Mouse (Mus musculus): ENCODE data around the gene Hdac9.
"Not testable (repeated sequence)": the region's sequence is repeated elsewhere in the genome, so short reads cannot be mapped to it uniquely, and the experiment has no call there.

The Hdac9 gene

DNA sequence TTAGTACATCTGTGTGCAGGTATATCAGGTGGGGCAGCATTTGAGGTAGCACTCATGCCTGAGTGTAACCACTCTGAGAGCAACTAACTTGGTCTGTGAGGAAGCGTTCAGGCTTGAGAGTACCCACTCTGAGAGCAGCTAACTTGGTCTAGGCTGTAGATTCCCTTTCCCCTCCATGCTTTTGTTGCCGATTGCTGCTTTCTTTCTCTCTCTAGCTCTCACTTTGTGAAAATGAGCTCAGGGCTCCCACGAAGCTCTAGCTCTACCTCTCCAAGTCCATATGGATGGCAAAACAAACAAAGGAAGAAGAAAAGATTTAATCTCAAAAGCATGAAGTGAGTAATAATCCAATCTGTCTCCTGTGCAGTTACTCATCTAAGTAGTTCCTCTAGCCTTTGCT, 421.0 kb downstream of the Hdac9 start:
- ATAC-seq (ENCODE audit: low TSS enrichment) = peak; percentile 80

DNA sequence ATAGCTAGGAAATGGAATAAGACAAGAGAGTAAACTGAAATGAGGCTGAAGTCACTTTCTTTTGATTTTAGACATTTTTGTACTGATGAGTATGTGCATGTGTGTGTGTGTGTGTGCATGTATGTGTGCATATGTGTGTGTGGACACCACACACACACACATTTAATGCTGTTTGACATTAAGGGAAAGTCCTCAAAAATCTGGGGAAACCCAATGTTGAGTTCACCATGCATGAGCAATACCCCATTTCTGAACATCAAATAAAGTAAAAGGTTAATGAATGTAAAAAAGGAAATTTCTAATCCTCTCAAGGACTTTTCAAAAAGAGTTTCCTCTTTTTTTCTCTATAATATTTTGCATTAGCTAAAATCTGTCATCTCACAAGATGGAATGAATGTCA, 427.3 kb downstream of the Hdac9 start:
- no peak for ATAC-seq (ENCODE audit: low TSS enrichment)

DNA sequence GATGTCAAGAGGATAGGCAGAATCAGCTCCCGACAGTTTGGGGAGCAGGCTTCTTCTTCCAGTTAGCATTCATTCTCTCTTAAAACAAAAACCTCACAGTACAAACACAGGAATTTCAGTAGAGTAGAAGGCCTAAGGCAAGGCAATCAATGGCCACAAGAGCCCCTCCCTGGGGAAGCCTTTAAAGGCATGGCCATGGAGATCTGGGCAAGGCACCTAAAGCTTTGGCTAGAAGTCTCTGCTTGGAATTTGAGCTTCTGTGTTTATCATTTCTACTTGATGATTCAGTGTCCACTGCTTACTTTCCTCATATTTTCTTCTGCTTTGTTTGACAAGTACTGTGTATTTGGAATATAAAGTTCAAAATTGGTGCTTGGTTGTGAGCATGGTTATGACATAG, 429.2 kb downstream of the Hdac9 start:
- ATAC-seq (ENCODE audit: low TSS enrichment) = no peak

DNA sequence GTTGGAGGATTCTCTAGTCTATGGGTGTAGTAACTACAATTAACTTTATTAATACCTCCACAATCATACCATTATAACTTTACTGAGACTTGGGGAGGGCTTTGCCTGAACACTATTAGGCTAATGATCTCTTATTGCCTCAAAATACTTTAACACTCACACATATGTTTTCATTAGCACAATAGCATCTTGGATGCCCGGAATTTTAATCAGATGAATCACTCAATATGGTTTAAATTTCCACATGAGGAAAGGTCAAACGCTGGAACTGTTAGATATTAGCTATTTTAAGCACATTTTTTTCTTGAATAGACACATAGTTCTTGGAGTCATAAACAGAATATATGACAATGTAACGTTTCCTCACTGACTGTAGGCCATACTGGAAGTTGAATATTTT, 429.9 kb downstream of the Hdac9 start:
- no peak for ATAC-seq (ENCODE audit: low TSS enrichment)

DNA sequence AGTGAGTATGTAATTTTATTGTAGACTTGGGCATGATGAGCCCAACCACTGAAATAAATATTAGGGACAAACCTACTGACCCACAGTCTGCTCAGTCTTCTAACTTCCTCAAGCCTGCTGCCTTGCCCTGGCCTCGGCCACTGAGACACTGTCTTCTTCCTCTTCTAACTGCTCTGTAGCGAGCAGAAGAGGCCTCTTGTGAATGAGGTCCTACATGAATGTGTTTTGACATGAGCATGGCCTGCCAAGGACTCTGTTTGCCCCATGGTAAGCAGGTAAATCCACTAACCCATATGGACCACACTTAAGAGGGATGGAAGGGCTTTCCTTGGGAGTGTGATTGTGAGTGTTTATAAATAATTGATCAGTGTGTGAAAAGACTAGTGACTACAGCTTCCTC, 430.9 kb downstream of the Hdac9 start:
- no peak for ATAC-seq (ENCODE audit: low TSS enrichment)

DNA sequence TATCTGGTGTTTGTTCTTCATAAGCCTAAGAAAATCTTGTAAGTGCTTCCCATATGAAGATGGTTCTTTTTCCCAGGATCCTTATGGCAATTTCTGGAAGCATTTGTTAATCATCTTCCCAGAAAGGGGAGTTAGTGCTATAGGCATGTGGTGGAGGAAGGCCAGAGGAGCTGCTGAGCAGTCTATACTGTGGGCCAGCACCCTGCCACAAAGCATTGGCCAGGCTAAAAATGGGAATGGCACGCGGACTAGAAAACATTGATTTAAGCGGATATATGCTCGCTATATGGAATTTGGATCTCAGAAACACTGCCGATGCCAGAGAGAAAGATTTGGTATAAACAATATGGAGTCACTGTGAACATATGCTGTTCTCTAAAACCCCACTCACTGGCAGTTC, 435.2 kb downstream of the Hdac9 start:
- ATAC-seq (ENCODE audit: low TSS enrichment) = no peak

DNA sequence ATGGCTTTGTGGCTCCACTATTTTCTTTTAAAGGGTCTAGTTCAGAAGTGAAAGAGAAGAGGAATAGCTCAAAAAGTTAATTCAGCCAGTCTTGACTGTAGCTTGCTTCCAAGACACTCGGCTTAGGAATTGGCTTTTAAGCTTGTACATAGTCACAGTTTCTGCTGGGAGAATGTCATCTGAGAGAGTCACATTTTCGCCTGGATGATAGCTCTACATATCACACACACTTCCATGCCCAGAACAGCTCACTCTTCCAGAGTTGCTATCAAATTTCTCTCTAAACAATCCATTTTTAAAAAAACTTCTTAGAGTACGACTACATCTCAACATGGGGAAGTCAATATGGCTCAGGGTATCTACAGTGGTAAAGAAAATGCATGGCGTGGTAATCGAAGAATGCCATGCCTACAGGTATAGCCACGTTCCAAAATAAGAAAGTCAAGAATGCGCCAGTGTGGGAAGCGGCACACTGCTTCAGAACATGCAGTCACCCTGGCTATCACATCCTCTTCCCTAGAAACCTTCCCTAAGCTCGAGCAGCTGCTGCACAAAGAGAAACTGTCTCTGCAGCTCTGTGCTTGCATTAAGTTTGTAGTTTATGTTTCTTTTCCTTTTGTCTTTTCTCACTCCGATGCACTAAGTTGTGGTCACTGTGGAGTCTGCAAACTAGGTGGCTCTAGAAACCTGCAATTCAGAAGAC, 443.8 kb downstream of the Hdac9 start:
- ATAC-seq (ENCODE audit: low TSS enrichment) = peak; percentile 93

DNA sequence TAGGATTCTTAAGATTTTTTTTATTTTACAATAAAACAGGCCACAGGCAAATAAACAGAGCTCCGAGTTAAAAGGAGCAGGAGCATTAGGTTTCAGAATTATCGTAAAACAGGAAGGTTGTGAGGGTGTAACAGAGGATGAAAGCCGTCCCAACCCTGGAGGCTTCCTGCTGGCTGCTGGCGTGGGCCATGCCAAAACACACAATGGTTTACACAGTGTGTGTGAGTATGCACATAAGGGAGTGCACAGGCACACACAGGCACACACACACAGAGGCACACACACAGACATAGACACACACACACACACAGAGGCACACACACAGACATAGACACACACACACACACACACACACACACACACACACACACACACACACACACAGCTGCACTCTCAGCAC, 444.4 kb downstream of the Hdac9 start:
- ATAC-seq (ENCODE audit: low TSS enrichment) = no peak

DNA sequence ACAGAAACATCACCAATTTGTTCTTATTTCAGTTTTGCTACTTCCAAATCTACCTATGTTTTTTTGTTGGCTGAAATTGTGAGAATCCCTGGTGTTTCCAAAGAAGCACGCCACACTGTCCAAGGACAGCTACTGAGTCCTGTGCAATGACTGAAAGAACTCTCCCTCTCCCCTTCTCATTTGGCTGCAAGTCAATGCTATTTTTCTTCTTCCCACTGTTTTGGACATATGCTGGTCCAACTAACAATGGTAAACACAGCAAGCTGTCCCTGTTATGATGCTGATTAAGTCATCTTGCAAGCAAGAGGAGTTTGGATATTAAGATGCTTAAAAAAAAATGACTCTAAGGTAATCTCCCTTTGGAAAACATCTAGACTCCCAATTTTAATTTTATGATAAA, 455.2 kb downstream of the Hdac9 start:
- ATAC-seq (ENCODE audit: low TSS enrichment) = no peak

DNA sequence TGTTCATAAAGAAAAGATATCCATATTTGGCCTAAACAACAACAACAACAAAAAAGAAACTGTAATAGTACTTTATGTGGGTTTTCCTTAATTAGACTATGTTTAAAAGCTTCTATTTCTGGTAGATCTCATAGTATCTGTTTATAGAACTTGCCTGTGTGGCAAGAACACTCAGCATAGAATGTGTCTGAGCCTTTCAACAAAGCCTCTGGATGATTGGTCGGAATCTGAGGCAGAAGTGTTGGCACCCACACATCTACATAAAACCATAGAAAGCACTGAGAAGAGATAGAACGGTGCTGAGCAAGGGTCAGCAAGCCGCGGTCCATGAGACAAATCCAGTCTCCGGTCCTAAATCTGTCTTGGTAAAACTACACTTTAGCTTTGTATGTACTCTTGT, 464.3 kb downstream of the Hdac9 start:
- ATAC-seq (ENCODE audit: low TSS enrichment) = no peak

DNA sequence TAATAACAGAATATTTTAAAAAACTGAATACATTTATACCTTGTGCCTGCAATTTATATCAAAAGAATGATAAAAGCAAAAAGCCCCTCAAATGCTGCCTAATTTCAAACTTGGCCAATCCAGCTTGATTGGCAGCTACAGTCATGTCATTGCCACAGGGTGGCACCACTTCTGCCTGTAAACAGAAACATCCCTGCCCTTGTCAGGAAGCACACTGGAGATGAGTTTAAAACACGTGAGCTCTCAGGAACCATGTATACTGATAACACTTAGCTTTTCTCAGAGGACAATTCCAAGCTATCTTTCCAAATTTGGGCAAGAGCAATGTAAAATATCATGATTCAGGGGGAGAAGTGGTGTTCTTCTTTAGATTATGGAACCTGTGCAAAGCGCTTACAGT, 465.7 kb downstream of the Hdac9 start:
- peak; percentile 80 for ATAC-seq (ENCODE audit: low TSS enrichment)

DNA sequence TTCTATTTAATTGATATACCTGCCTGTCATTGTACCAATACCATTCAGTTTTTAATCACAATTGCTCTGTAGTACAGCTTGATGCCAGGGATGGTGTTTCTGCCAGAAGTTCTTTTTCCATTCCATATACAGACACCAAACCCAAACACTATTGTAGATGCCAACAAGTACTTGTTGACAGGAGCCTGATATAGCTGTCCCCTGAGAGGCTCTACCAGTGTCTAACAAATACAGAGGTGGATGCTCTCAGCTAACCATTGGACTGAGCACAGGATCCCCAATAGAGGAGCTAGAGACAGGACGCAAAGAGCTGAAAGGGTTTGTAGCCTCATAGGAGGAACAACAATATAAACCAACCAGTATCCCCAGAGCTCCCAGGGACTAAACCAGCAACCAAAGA, 472.2 kb downstream of the Hdac9 start:
- not testable (repeated sequence) for ATAC-seq (ENCODE audit: low TSS enrichment)

DNA sequence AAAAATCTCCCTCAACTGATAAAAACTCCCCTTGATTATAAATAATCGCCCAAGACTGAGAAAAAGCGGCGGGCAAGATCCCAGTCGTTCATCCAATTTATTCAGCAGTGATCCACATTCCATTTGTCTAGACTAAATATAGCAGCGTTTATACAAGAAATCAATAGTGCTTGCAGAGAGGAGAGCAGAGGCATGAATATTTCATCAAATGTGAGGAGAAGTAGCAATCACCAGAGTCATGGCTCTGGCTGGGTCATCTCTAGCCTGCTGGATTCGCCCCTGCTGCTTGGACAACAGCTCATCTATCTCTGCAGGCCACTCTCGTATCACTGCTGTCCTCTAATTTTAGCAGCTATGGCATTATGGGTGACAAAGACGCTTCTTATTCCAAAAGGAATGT, 476.0 kb downstream of the Hdac9 start:
- peak; percentile 70 for ATAC-seq (ENCODE audit: low TSS enrichment)

DNA sequence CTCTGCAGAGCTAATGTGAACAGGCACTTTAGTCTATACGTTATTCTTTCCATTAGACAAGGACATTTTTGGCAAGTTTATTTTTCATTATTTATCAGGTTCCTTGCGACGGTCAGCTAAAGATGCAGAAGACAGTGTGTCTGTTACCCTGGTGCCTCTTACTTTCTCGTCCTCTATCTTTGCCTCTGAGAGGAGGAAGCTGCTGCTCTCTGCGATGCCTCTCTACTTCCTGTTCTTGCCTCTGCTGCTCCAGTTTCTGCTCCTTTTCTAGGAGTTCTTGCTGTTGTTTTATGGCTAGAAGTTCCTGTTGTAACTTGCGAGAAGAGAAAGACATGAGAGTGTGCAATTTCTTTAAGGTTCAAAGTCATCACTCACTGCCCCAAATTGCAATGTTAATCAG, 484.0 kb downstream of the Hdac9 start:
- peak; percentile 62; the same call in 1 of the 2 replicates for ATAC-seq (ENCODE audit: low TSS enrichment)

DNA sequence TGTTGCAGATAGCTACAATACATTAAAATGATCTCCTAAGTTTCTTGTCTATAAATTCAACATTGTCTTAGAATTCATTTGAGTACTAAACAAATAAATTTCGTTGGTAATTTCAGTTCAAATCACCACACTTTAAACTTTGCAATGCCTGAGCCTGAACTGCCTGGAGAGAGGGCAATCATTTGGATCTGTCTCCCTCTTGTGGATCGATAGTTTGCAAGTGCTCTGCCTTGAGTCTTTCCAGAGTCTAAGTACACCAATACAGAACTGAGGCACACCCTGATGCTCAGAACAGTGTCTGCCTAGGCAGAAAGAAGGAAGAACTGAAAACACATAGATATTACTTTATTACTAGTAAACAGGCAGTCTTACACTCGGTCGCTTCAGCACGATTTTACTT, 484.4 kb downstream of the Hdac9 start:
- peak; percentile 95 for ATAC-seq (ENCODE audit: low TSS enrichment)

DNA sequence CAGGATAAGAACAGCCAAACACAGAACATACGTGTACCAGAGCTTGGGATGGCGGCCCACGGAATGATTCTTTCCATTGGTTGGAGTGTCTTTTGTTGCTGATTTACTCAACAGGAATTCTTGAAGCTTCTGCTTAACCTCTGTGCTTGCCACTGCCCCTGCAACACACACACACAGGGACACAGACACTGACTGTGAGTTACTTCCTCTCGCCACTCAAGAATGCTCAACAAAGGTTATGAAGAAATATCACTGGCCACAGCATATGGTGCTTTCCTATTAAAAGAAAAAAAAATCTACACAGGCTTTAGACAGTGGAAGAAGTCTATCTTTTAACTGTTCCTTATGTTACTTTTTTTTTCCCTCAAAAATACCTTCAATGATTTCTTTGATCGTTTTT, 485.1 kb downstream of the Hdac9 start:
- ATAC-seq (ENCODE audit: low TSS enrichment) = no peak

DNA sequence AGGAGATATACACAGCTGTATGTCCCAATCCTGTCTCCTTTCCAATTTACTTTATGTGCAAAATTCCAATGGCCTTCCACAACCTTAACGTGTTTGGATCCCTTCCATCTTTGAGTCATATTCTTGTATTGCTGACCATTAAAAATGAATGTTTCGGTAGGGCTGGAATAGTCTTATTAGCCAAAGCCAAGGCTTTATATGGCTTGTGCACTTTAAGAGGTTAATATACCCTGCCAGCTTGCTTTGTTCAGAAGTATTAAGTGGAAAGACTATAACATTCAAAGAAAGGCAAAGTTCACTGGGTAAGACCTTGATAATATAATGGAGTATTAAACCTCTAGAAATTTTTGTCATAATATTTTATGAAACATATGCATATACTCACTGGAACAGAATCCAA, 491.4 kb downstream of the Hdac9 start:
- no peak for ATAC-seq (ENCODE audit: low TSS enrichment)

DNA sequence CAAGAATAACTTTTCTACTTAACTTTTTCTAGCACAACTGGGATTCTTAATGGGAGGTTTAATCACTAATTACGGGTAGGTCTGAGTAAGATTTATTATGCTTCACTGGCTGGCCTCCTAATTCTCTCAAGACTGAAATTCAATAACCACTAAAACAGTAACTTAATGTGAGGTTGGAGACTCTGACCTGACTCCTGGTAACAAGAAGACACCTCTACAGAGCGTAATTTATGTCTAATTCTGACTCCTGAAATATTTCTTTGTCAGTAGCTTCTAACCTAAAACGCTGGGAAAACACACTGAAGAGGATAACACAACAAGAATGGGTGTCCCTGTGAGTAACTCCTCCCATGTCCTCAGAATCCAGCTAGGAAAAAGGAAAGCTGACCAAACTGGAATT, 508.8 kb downstream of the Hdac9 start:
- ATAC-seq (ENCODE audit: low TSS enrichment) = no peak

DNA sequence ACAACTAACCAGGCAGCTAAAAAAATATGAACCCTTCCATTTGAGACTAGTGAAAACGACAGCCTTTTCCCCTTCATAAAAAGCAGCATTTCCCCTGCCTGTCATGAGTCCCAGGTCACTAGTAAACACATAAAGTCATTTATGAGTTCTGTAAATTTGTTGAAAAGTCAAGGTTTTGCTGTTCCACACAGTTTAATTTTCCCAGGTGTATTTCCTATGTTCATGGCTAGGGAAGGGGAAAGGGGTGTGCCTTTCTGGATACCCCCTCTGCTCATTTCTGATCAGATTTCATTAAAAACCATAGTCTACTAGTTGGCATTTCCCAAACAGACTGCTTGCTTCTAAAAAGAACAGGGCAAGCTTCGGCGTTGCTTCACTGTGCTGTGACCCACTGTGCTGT, 509.8 kb downstream of the Hdac9 start:
- ATAC-seq (ENCODE audit: low TSS enrichment) = no peak

DNA sequence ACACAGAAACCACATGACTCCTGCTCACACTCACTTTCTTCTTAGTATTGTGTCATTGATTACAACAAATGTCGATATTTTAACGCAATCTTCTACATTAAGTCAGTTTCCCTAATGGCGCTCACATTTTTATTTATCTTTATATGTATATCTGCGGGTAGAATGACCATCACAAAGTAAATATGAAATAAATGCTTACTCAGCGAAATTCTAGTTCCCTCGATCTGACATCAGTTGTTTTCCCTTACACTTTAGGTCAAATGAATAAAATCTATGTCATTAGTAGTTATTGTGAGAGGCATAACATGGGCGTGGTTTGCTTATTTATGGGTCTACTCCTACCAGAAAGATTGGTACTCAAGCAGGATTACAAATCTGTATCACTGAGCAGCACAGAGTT, 514.8 kb downstream of the Hdac9 start:
- no peak for ATAC-seq (ENCODE audit: low TSS enrichment)

DNA sequence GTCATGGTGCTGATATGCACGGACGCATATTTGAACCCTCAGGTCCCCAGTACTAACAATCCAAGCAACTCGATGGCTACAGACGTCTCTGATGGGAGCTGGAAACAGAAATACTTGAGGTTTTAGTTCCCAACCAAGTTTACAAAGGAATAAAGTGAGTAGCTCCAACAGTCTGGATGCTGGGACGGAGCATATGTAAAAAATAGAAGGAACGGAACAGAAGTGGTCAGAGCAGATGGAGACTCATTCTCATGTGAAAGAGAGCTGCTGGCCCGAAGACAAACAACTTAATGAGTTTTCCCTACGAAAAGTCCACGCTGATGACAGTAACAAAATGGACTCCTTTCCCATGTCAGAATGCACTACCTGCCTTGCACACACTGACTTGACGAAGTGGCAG, 518.3 kb downstream of the Hdac9 start:
- ATAC-seq (ENCODE audit: low TSS enrichment) = peak; percentile 86

DNA sequence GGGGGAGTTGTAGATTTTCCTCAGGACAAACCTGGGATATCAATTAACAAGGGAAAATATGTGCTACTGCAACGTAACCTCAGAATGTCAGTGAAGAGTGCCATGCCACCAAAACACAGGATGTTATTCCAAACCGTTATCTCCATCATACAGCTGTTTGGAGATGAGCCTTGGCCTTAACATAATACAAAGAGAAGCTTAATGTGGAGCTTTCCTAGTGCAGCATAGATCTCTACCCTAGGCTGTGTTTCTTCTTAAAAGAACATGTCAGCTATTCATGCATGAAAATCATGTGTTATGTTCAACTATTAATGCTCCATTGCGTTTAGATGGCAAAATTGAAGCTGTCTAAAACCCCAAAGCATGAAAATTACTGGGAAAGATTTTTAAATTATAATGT, 522.6 kb downstream of the Hdac9 start:
- ATAC-seq (ENCODE audit: low TSS enrichment) = no peak

DNA sequence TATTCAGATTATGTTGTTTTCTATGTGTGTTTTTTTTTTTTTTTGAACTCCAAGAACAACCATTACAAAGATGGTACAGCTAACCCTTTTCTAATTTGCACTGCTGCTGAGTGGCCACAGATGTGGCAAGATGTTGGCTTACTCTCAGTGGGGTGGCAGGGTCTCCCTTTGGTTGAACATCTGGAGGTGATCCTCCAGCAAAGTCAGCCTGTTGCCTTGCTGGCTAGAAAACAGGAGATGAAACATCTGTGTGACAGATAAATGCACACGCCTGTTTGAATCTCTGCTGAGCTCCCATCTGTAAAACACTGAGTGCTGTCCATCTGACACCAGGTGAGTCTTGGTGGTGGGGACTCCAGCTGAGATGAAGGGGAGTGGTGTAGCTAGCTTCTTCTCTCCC, 537.2 kb downstream of the Hdac9 start:
- ATAC-seq (ENCODE audit: low TSS enrichment) = no peak

DNA sequence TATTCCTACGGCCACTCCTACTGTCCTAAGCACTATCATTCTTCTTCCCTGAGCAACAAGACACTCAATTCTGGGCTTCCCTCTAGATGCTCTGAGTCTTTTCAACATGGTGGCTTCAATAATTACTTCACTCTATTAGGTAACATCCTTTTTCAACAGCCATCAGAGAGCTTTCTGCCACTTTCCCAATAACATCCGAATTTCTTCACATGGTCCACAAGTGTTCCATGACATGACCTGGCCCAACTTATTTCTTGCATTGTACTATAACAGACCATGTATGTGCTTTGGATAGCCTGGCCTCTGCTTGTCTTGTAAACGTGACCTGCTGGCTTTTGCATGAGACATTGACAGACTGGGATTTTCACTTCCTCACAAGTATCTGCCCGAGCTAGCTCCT, 538.3 kb downstream of the Hdac9 start:
- ATAC-seq (ENCODE audit: low TSS enrichment) = no peak

DNA sequence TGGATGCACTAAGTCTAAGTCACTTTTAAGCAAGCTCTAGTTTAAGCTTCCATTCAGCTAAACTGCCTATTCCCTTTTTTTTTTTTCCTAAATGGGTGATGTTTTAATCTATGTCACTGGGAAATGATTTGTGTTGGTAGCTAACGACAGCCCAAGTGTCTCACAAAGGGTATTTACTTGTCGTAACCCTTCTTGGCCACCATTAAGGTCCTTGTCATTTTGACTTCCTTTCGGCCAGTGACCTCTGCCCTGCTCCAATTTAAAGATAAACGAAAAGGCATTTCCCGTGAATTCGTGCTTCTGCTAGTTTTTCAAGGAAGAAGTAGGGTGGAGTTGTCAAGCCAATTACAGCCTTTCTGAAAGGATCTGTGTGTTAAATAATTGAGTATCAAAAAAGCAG, 565.0 kb downstream of the Hdac9 start:
- no peak for ATAC-seq (ENCODE audit: low TSS enrichment)
